Mouse (Mus musculus) limb, embryonic 12.5 days (tissue): ENCODE measurements at regions not wholly inside any gene's neighbourhood (a gene's known extent, or its start where the extent isn't known, plus 50 kb on each side); places are given as distances from the start of the nearest gene placed in this dataset.

ENCODE experiments used
- ATAC-seq: fragments of 200-750 bp; cut with Nextera tagmentation; 2 replicates; pipeline ENCODE4 v1.8.0; 2017; ENCODE audit warnings: low read depth, moderate TSS enrichment; ENCODE audit not compliant: insufficient number of reproducible peaks, insufficient read depth, low FRiP score, low TSS enrichment
- H3K27ac ChIP-seq: fragments of 300-500 bp; sonication (generic); 2 replicates; pipeline ENCODE4 v1.5.1; 2016; ENCODE audit warnings: mild to moderate bottlenecking, moderate library complexity
- H3K27me3 ChIP-seq: fragments of 300-500 bp; sonication (generic); 2 replicates; pipeline ENCODE4 v1.6.1; 2016; ENCODE audit warnings: mild to moderate bottlenecking, moderate library complexity
- H3K36me3 ChIP-seq: fragments of 300-500 bp; sonication (generic); 2 replicates; pipeline ENCODE4 v1.6.1; 2016; ENCODE audit warnings: mild to moderate bottlenecking, moderate library complexity
- H3K4me1 ChIP-seq: fragments of 300-500 bp; sonication (generic); replicated peaks from 2 replicates; pipeline ENCODE4 v1.6.1; 2016
- H3K4me2 ChIP-seq: fragments of 300-500 bp; sonication (generic); 2 replicates; pipeline ENCODE4 v1.6.1; 2016; ENCODE audit warnings: mild to moderate bottlenecking, moderate library complexity
- H3K4me3 ChIP-seq: fragments of 300-500 bp; sonication (generic); replicated peaks from 2 replicates; pipeline ENCODE4 v1.5.1; 2016; ENCODE audit warnings: mild to moderate bottlenecking
- H3K9ac ChIP-seq: fragments of 300-500 bp; sonication (generic); replicated peaks from 2 replicates; pipeline ENCODE4 v1.6.1; 2016; ENCODE audit warnings: mild to moderate bottlenecking, moderate library complexity
- H3K9me3 ChIP-seq: fragments of 300-500 bp; sonication (generic); 2 replicates; pipeline ENCODE4 v1.6.1; 2016; ENCODE audit warnings: mild to moderate bottlenecking, moderate library complexity
- WGBS: fragments of 180-500 bp; shearing (Covaris S2); methylation state at CpG from one replicate; pipeline ENCODE4 v1.1.7; 2016; 5-methylcytosine and 5-hydroxymethylcytosine counted together

DNA sequence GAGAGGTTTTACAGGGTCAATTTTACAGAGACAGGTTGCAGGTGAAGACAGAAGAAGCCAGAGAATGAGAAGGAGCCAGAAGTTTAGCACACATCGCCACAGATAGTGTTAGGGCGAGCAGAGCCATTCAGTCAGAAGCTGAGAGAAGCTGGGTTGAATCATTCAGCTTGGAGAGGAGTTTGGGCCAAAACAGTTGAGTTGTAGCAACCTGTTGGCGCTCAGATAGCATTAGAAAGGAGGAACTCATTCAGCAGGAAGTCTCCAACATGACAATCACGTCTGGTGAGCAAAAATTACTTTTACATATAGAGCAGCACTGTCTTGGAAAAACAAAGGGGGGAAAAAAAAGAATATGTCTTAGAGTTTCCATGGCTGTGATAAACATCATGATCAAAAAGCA lies 53.2 kb downstream of the Fam43a start:
- no peak overlapping the region for H3K4me3 ChIP-seq
- 80% methylated on average over 4 of the region's 4 CpGs for WGBS
- ATAC-seq, result no peak
- no peaks in the 10 kb centered on the region for H3K27me3 ChIP-seq
- 0 out of 2 replicates have a peak, but pooled peaks cover 7% of the 10 kb centered on the region for H3K9me3 ChIP-seq
- H3K9ac ChIP-seq, result no peak overlapping the region
- no peak overlapping the region for H3K4me2 ChIP-seq
- H3K4me1 ChIP-seq, result peaks cover 4% of the 10 kb centered on the region; the same call in 1 of the 2 replicates
- no peak overlapping the region for H3K27ac ChIP-seq
- no peaks in the 10 kb centered on the region for H3K36me3 ChIP-seq

DNA sequence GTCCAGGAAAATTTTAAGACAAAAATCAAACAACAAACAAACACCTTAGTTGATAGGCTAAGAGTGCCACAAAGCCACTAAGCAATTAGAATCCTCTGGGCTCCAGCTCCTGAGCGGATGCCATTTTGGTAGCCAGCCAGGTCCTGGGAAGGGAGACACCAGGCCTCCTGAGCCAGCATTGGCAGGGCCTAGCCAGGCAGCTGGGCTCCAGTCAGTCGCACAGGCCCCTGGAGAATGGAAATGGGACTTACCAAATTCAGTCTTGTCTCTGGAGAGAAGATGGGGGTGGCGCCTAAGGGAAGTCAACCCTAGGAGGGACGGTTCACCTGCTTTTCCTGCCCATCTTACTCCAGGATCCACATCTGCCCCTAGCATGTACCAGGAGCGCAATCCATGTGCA lies 54.3 kb downstream of the Fam43a start:
- Histone ChIP-seq H3K9ac (no peak overlapping the region), H3K27me3 (no peaks in the 10 kb centered on the region), H3K4me2 (no peak overlapping the region), H3K4me3 (no peak overlapping the region), H3K36me3 (no peaks in the 10 kb centered on the region), H3K4me1 (peaks cover 4% of the 10 kb centered on the region; the same call in 1 of the 2 replicates), H3K9me3 (0 out of 2 replicates have a peak, but pooled peaks cover 7% of the 10 kb centered on the region), H3K27ac (no peak overlapping the region)
- 89% methylated on average over 5 of the region's 5 CpGs for WGBS
- no peak for ATAC-seq

- Histone ChIP-seq H3K9ac (no peak overlapping the region), H3K27me3 (no peaks in the 10 kb centered on the region), H3K4me2 (no peak overlapping the region), H3K27ac (no peak overlapping the region), H3K9me3 (0 out of 2 replicates have a peak, but pooled peaks cover 3% of the 10 kb centered on the region), H3K36me3 (no peaks in the 10 kb centered on the region), H3K4me3 (no peak overlapping the region), H3K4me1 (peaks cover 4% of the 10 kb centered on the region; the same call in 1 of the 2 replicates)
- WGBS, result 67% methylated on average over 9 of the region's 9 CpGs
- no peak for ATAC-seq
Observed at GRCm38 (mm10) chr16:30654226-30654625, 54.7 kb downstream of the Fam43a start.

- Histone ChIP-seq H3K4me2 (no peak overlapping the region), H3K27ac (no peak overlapping the region), H3K4me3 (no peak overlapping the region), H3K4me1 (peaks cover 4% of the 10 kb centered on the region; the same call in 1 of the 2 replicates), H3K36me3 (no peaks in the 10 kb centered on the region), H3K9me3 (no peaks in the 10 kb centered on the region), H3K27me3 (no peaks in the 10 kb centered on the region), H3K9ac (no peak overlapping the region)
- 76% methylated on average over 5 of the region's 5 CpGs for WGBS
- no peak for ATAC-seq
Observed at GRCm38 (mm10) chr16:30655798-30656221, 56.3 kb downstream of the Fam43a start.

DNA sequence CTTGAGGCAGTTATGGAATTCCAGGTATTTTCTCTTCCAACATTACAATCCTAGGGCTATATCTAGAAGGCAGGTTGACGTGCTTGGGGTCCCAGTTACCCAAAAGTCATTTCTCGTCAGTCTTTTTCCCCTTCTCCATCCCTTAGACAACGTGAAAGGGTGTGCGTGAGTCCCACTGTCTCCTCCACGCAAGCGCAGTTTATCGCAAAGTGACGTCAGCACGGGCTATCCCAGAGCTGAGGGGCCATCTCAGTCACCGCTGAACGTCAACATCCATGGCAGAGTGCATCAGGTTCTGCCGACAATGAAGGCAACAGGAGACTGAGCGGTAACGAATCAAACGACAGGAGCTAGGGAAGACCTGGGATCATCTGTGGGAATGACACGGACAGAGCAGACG lies 57.4 kb downstream of the Fam43a start:
- Histone ChIP-seq H3K4me2 (no peak overlapping the region), H3K27ac (no peak overlapping the region)
- 83% methylated on average over 17 of the region's 17 CpGs for WGBS

GRCm38 (mm10) chr16:30658921-30659320 lies 59.4 kb downstream of the Fam43a start:
- Histone ChIP-seq H3K4me1 (peaks cover 23% of the 10 kb centered on the region), H3K36me3 (no peaks in the 10 kb centered on the region), H3K9me3 (no peaks in the 10 kb centered on the region), H3K4me2 (no peak overlapping the region), H3K4me3 (no peak overlapping the region), H3K9ac (no peak overlapping the region), H3K27me3 (peaks cover 5% of the 10 kb centered on the region; the same call in 1 of the 2 replicates), H3K27ac (no peak overlapping the region)
- ATAC-seq, result no peak
- WGBS, result 68% methylated on average over 4 of the region's 4 CpGs

More for the DNA sequence above, 57.4 kb downstream of the Fam43a start:
- Histone ChIP-seq H3K4me3 (no peak overlapping the region), H3K9ac (no peak overlapping the region), H3K27me3 (peaks cover under 1% of the 10 kb centered on the region; the same call in 1 of the 2 replicates), H3K36me3 (no peaks in the 10 kb centered on the region), H3K4me1 (peaks cover 15% of the 10 kb centered on the region), H3K9me3 (no peaks in the 10 kb centered on the region)
- no peak for ATAC-seq

DNA sequence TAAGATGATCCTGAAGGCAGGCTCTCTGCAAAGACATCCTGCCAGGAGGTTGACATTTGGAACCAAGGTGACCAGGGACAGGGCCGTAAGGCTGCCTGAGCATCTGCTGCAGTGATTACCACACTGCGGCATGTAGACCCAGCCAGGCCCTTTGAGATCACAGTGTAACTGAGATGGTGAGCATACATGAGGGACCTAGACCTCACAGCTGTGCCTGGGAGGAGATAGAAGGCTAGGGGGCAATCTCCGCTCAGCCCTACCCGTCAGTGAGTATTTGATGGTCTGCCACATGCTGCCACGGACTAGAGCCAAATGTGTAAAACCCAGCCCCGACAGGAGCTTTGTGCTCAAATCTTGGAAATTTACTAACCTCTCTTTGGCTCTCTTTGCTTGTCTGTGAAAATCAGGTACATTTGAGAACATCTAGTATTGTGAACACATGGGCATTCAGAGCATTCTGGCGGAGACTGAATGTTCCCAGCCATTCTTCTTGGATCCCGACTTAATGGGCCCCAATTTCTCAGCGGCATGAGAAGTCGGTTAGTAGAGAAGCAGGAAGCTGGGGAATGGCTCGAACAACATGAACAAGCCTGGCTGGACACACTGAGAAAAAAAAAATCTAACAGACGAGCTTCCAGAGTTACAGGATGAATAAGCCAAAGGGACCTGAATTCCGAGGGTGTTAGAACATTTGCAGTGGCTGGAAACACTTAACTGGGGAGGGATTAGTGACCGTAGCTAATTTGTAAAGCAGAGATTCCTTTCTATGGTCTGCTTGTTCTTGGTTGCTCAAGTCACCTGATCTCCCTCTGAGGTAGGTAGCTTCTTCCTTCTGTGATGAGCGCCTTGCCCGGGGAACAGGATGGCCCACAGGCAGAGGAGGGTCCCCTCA lies 61.8 kb downstream of the Fam43a start:
- Histone ChIP-seq H3K9ac (no peak overlapping the region), H3K4me3 (no peak overlapping the region), H3K27ac (peak overlapping the region; percentile 19; the same call in 1 of the 2 replicates), H3K27me3 (peaks cover 5% of the 10 kb centered on the region; the same call in 1 of the 2 replicates), H3K4me1 (peaks cover 38% of the 10 kb centered on the region), H3K36me3 (no peaks in the 10 kb centered on the region), H3K4me2 (no peak overlapping the region), H3K9me3 (no peaks in the 10 kb centered on the region)
- 55% methylated on average over 16 of the region's 16 CpGs for WGBS
- no peak for ATAC-seq

DNA sequence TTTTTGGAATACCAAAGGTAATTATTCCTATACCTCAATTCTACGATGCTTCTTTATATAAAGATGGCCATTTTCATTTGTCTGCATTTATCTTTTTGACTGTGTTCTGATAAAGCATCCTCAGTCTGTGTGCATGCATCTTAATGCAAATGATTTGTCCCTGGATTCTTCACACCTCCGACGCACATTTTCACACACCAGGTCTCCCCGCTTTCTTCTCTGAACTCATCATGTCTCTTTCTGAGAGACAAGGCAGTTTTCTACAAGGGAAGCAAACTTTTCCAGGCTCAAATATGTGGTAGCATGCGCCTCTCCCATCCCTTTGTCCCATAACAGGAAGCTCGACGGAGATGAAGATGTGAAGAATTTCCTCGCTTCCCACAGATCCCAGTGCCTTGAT lies 63.5 kb downstream of the Fam43a start:
- Histone ChIP-seq H3K4me1 (peaks cover 38% of the 10 kb centered on the region), H3K9ac (no peak overlapping the region)

DNA sequence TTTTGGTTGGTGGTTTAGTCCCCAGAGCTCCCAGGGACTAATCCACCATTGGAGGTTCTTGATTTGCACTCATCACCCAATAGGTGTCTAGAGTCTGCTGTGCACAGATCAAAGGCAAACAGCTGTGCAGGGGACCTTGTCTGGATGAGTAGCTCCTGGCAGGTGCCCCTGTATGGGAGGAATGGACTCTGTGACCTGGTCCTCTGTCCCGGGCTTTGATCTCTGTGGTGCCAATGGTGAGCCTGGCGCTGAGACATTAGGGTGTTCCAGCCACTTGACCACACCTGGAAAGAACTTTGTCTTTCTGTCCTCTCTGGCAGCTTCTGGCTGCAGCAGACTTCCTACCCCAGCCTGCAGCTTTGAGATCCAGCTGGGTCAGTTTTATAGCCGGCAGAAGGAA lies 64.4 kb downstream of the Fam43a start:
- H3K9ac ChIP-seq, result no peak overlapping the region
- no peak overlapping the region for H3K4me3 ChIP-seq
- H3K4me1 ChIP-seq, result peaks cover 38% of the 10 kb centered on the region
- H3K27me3 ChIP-seq, result peaks cover 5% of the 10 kb centered on the region; the same call in 1 of the 2 replicates
- no peak overlapping the region for H3K4me2 ChIP-seq
- WGBS, result 51% methylated on average over 3 of the region's 3 CpGs
- H3K36me3 ChIP-seq, result no peaks in the 10 kb centered on the region
- H3K9me3 ChIP-seq, result no peaks in the 10 kb centered on the region
- no peak overlapping the region for H3K27ac ChIP-seq
- ATAC-seq, result 0 out of 2 replicates have a peak, but pooled peaks have one; percentile 31

More for the DNA sequence above, 63.5 kb downstream of the Fam43a start:
- Histone ChIP-seq H3K9me3 (no peaks in the 10 kb centered on the region), H3K4me2 (no peak overlapping the region), H3K27ac (no peak overlapping the region), H3K27me3 (peaks cover 5% of the 10 kb centered on the region; the same call in 1 of the 2 replicates), H3K4me3 (no peak overlapping the region), H3K36me3 (no peaks in the 10 kb centered on the region)
- ATAC-seq, result no peak
- 60% methylated on average over 8 of the region's 8 CpGs for WGBS

- 26% methylated on average over 4 of the region's 4 CpGs for WGBS
- no peak overlapping the region for H3K27ac ChIP-seq
- no peaks in the 10 kb centered on the region for H3K36me3 ChIP-seq
Observed at GRCm38 (mm10) chr16:30664433-30664832, 64.9 kb downstream of the Fam43a start.

DNA sequence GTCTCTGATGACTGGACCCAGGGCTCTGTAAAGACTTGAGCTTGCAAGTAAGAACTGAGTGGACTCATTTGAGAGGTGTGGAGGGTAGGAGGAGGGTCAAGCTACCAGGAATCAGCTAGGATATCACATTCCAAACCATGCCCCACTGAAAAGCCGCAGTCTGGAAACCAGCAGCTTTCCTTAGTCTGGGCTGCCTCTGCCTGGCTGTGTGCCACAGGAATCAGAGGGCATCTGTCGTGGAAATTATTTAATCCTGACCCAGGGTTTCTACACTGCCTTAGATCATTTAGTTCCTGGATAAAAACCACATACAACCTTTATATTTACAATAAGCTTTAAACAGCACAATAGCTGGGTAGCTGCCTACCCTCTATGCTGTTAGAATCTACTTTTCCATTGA lies 66.4 kb downstream of the Fam43a start:
- no peak overlapping the region for H3K27ac ChIP-seq
- WGBS, result 66% methylated on average over 2 of the region's 2 CpGs
- H3K4me1 ChIP-seq, result peaks cover 37% of the 10 kb centered on the region
- H3K4me3 ChIP-seq, result no peak overlapping the region
- no peaks in the 10 kb centered on the region for H3K36me3 ChIP-seq
- H3K27me3 ChIP-seq, result peaks cover 5% of the 10 kb centered on the region; the same call in 1 of the 2 replicates
- no peak for ATAC-seq
- no peak overlapping the region for H3K9ac ChIP-seq
- H3K4me2 ChIP-seq, result no peak overlapping the region
- no peaks in the 10 kb centered on the region for H3K9me3 ChIP-seq

More at GRCm38 (mm10) chr16:30664433-30664832, 64.9 kb downstream of the Fam43a start:
- Histone ChIP-seq H3K4me3 (no peak overlapping the region), H3K9ac (no peak overlapping the region), H3K4me1 (peaks cover 38% of the 10 kb centered on the region), H3K4me2 (no peak overlapping the region), H3K9me3 (no peaks in the 10 kb centered on the region), H3K27me3 (peaks cover 5% of the 10 kb centered on the region; the same call in 1 of the 2 replicates)
- ATAC-seq, result no peak
